Mouse (Mus musculus): ENCODE results near the gene Cdk14. TPM values are rescaled to one million over a fixed set of nuclear protein-coding genes. Genes with fewer than 3 reads are reported as not detected.
A peak's percentile ranks its signal among the peaks of the same experiment; 100 is the strongest.

Gene Cdk14
- polyA plus RNA-seq, 1 experiment from 2014 or later, result 37.8 TPM

DNA sequence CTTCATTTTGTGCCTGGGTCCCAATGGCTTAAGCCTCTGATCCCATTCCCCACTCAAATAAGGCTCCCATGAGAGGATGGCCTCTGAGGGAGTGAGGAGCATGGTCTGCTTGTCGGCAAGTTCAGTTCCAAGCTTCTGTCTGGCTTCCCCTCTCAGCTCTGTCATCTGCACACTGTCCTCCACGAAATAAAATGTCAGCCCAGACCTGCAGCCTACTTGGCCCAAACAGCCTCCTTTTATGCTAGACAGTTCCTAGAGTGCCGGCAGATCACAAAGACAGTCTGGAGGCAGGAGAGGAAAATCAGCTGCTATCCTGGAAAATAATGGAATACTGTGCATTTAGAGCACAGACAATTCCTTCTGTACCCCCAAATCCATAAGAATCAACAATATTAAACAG lies 541.2 kb downstream of the Cdk14 start:
- peak; percentile 44 for DNase-seq
- H3K27ac ChIP-seq (ENCODE audit: low read depth), result no peak overlapping the region

DNA sequence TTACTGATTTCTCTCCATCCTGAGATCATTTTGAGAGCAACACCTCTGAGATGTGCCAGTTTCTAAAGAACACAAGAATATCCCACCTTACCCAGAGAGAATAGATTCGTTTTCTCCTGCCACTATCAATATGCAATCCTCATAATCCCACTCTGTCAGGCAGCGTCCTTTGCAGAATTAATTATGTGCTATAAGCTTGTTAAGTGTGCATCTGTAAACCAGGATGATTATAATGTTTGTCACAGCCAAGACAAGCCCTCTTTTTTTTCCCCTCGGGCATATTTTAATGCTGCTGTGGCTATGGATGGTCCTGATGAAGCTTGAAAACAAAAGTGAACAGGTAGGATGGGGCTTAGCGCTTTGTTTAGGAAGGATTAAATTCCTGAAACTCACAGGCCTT lies 542.5 kb downstream of the Cdk14 start:
- H3K27me3 ChIP-seq (ENCODE audit: insufficient read depth, low read length), result no peaks in the 10 kb centered on the region
- H3K36me3 ChIP-seq (ENCODE audit: insufficient read depth), result no peaks in the 10 kb centered on the region
- H3K9me3 ChIP-seq (ENCODE audit: low read depth, low read length), result no peaks in the 10 kb centered on the region
- DNase-seq (no peak), ATAC-seq (ENCODE audit: insufficient read depth) (no peak)
- H3K4me1 ChIP-seq (ENCODE audit: insufficient read depth), result no peaks in the 10 kb centered on the region
- no peak overlapping the region for H3K9ac ChIP-seq
- H3K4me3 ChIP-seq (ENCODE audit: low read depth, low read length), result no peak overlapping the region
- WGBS, result 66% methylated on average over 4 of the region's 4 CpGs
- TF ChIP-seq CTCF (IDR thresholded peaks at IDR 0.05; ENCODE audit: low read depth), result no peak
- no peak overlapping the region for H3K4me2 ChIP-seq
- no peak overlapping the region for H3K27ac ChIP-seq (ENCODE audit: low read depth)

More for the DNA sequence above, 541.2 kb downstream of the Cdk14 start:
- peak; percentile 59; the same call in 1 of the 2 replicates for ATAC-seq (ENCODE audit: insufficient read depth)
- H3K4me2 ChIP-seq, result no peak overlapping the region
- no peaks in the 10 kb centered on the region for H3K27me3 ChIP-seq (ENCODE audit: insufficient read depth, low read length)
- no peak for TF ChIP-seq CTCF (IDR thresholded peaks at IDR 0.05; ENCODE audit: low read depth)
- WGBS, result 29% methylated on average over 3 of the region's 3 CpGs
- H3K9me3 ChIP-seq (ENCODE audit: low read depth, low read length), result no peaks in the 10 kb centered on the region
- H3K9ac ChIP-seq, result no peak overlapping the region
- H3K4me1 ChIP-seq (ENCODE audit: insufficient read depth), result no peaks in the 10 kb centered on the region
- H3K36me3 ChIP-seq (ENCODE audit: insufficient read depth), result no peaks in the 10 kb centered on the region
- H3K4me3 ChIP-seq (ENCODE audit: low read depth, low read length), result no peak overlapping the region

DNA sequence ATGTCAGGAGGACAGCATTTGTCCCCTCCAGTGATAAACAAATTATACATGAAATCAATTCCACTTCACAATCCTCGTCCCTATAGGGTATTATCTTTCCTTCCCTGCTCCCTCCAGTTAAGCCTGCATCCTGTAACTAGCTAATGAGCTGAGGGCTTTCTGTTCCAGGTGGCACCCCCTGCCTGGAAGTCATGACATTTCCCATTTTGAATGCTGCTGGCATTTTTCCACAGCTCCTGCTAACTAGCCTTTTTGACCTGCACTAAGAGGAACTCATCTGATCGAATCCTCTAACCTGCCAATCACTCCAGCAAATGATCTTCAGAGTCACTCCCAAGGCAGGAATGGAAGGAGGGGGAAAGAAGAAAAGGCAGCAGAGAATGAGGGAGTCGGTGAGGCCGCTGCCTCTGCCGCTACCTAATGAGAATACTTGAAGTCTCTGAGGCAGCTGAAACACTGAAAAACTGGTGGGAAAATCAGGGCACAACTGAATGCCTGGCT lies 542.9 kb downstream of the Cdk14 start:
- no peaks in the 10 kb centered on the region for H3K27me3 ChIP-seq (ENCODE audit: insufficient read depth, low read length)
- TF ChIP-seq CTCF (IDR thresholded peaks at IDR 0.05; ENCODE audit: low read depth), result no peak
- H3K27ac ChIP-seq (ENCODE audit: low read depth), result no peak overlapping the region
- no peaks in the 10 kb centered on the region for H3K4me1 ChIP-seq (ENCODE audit: insufficient read depth)
- ATAC-seq (ENCODE audit: insufficient read depth), result no peak
- no peak overlapping the region for H3K4me2 ChIP-seq
- DNase-seq, result no peak
- 50% methylated on average over 5 of the region's 5 CpGs for WGBS
- no peak overlapping the region for H3K9ac ChIP-seq
- no peaks in the 10 kb centered on the region for H3K36me3 ChIP-seq (ENCODE audit: insufficient read depth)
- H3K4me3 ChIP-seq (ENCODE audit: low read depth, low read length), result no peak overlapping the region
- no peaks in the 10 kb centered on the region for H3K9me3 ChIP-seq (ENCODE audit: low read depth, low read length)

GRCm38 (mm10) chr5:4876653-4877091 lies 543.4 kb downstream of the Cdk14 start:
- no peak for DNase-seq
- ATAC-seq (ENCODE audit: insufficient read depth), result no peak
- 67% methylated on average over 15 of the region's 15 CpGs for WGBS
- Histone ChIP-seq H3K27me3 (ENCODE audit: insufficient read depth, low read length) (no peaks in the 10 kb centered on the region), H3K4me2 (no peak overlapping the region), H3K4me1 (ENCODE audit: insufficient read depth) (no peaks in the 10 kb centered on the region), H3K4me3 (ENCODE audit: low read depth, low read length) (no peak overlapping the region), H3K9me3 (ENCODE audit: low read depth, low read length) (no peaks in the 10 kb centered on the region), H3K27ac (ENCODE audit: low read depth) (no peak overlapping the region), H3K9ac (no peak overlapping the region), H3K36me3 (ENCODE audit: insufficient read depth) (no peaks in the 10 kb centered on the region)
- no peak for TF ChIP-seq CTCF (IDR thresholded peaks at IDR 0.05; ENCODE audit: low read depth)

DNA sequence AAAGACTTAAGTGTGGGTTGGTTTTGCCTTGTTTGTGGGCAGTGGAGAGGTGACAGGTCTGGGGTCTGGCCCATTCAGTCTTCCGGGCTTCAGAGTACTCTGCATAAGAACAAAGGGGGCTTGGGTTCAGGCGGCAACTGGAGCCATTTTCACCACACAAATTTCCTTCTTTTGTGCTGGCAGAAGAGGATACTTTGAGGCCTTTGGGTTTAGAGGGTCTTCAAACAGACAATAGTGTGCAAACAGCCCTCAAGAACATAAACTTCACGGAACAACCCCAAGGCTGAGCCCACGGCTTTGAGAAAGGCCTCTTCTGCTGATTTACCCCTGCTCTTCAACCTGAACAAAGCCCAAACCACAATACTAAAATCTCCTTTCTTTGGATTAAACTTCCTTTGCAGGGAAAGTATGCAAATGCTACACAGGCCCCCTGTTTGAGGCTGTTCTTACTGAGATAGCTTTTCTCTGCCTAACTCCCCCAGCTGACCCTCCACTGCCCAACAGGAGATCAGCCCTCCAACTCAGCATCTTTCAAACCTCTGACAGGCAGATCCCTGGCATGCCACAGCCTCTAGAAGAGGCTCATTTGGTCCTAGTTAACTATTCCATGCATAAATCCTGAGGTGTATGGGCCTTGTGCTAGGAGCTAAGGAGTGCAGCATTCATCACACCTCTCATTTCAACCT lies 549.9 kb downstream of the Cdk14 start:
- H3K27ac ChIP-seq (ENCODE audit: low read depth), result no peak overlapping the region
- no peak for TF ChIP-seq CTCF (IDR thresholded peaks at IDR 0.05; ENCODE audit: low read depth)
- ATAC-seq (ENCODE audit: insufficient read depth) (no peak), DNase-seq (no peak)
- H3K9ac ChIP-seq, result no peak overlapping the region
- no peaks in the 10 kb centered on the region for H3K27me3 ChIP-seq (ENCODE audit: insufficient read depth, low read length)
- H3K4me2 ChIP-seq, result no peak overlapping the region
- H3K9me3 ChIP-seq (ENCODE audit: low read depth, low read length), result no peaks in the 10 kb centered on the region
- 59% methylated on average over 4 of the region's 4 CpGs for WGBS
- H3K4me3 ChIP-seq (ENCODE audit: low read depth, low read length), result no peak overlapping the region
- peaks cover 5% of the 10 kb centered on the region; the same call in 1 of the 2 replicates for H3K4me1 ChIP-seq (ENCODE audit: insufficient read depth)
- H3K36me3 ChIP-seq (ENCODE audit: insufficient read depth), result no peaks in the 10 kb centered on the region

DNA sequence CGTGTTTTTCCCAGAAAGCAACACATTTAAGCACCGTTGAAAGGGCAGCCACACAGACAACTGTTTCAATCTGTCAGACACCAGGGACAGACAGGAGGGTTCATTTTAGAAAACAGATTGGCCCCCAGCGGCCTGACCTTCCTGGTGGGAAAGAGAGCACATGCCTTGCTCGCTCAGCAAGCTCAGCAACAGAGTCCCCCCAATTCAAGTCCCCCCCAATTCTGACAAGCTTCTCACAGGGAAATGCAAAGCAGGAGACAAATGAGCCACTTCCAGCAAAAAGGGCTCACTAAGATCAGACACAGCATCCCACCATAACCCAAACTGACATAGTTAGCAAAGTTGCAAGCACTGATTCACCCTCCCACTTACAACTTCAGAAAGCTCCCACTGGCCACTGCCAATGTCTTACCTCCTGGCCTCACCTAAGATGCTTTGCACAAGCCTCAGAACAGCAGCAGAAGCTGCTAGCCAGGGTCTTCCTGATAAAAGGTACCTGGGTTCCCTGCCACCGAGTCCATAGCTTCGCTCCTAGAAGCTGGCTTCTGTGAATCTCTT lies 551.5 kb downstream of the Cdk14 start:
- 44% methylated on average over 6 of the region's 6 CpGs for WGBS
- Histone ChIP-seq H3K27me3 (ENCODE audit: insufficient read depth, low read length) (no peaks in the 10 kb centered on the region), H3K9ac (no peak overlapping the region), H3K4me3 (ENCODE audit: low read depth, low read length) (no peak overlapping the region), H3K27ac (ENCODE audit: low read depth) (peak overlapping the region; percentile 9; the same call in 1 of the 2 replicates), H3K4me2 (no peak overlapping the region), H3K36me3 (ENCODE audit: insufficient read depth) (no peaks in the 10 kb centered on the region), H3K4me1 (ENCODE audit: insufficient read depth) (peaks cover 5% of the 10 kb centered on the region; the same call in 1 of the 2 replicates), H3K9me3 (ENCODE audit: low read depth, low read length) (no peaks in the 10 kb centered on the region)
- TF ChIP-seq CTCF (IDR thresholded peaks at IDR 0.05; ENCODE audit: low read depth), result no peak
- DNase-seq (no peak), ATAC-seq (ENCODE audit: insufficient read depth) (no peak)

DNA sequence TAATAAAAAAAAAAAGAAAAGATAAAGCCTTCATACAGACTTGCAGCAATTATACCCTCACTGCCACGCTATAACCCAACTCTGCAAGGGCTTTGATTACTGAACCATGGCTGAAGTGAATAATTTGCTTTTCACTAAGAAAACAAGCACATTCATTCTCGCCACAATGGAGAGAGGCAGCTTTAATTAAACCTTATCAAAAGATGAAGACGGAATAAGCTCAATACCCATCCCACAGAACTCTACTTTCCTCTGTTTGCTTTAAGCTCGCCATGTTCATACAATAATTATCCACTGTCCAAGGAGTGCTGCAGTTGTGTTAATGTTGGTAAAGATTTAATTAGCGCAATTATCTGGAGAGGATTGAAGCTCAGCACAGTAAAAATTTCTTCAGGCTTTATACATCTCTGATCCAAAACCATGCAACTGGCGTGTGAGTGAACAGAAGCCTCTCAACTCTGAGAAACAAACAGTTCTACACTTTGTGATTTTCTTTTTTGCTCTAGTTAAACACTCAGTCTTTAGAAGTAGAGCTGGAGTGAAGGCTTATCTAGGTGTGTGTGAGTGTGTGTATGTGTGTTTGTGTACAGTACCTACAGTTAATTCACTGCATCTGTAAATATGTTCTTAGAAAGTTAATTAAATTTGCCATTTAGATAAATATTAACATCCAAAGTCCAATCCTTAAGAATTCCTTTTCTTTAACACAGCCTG lies 552.1 kb downstream of the Cdk14 start:
- H3K27ac ChIP-seq (ENCODE audit: low read depth), result 0 out of 2 replicates have a peak overlapping the region, but pooled peaks have one; percentile 4
- H3K9ac ChIP-seq, result no peak overlapping the region
- no peaks in the 10 kb centered on the region for H3K9me3 ChIP-seq (ENCODE audit: low read depth, low read length)
- no peaks in the 10 kb centered on the region for H3K27me3 ChIP-seq (ENCODE audit: insufficient read depth, low read length)
- DNase-seq, result no peak
- no peak for TF ChIP-seq CTCF (IDR thresholded peaks at IDR 0.05; ENCODE audit: low read depth)
- no peak overlapping the region for H3K4me2 ChIP-seq
- 75% methylated on average over 6 of the region's 6 CpGs for WGBS
- ATAC-seq (ENCODE audit: insufficient read depth), result no peak
- H3K36me3 ChIP-seq (ENCODE audit: insufficient read depth), result no peaks in the 10 kb centered on the region
- H3K4me3 ChIP-seq (ENCODE audit: low read depth, low read length), result no peak overlapping the region
- H3K4me1 ChIP-seq (ENCODE audit: insufficient read depth), result peaks cover 5% of the 10 kb centered on the region; the same call in 1 of the 2 replicates
